Mouse (Mus musculus) spleen, adult 2 months (tissue): Measurements from ENCODE around the gene Prkcz. TPM values are rescaled to one million over a fixed set of nuclear protein-coding genes. Genes with fewer than 3 reads are reported as not detected.

ENCODE experiments used
- DNase-seq, 2 experiments: peaks; one replicate each; pipeline versions ENCODE4 v3.0.0 to v3.0.0-alpha.2; 2012 to 2021; ENCODE audit warnings: low spot score in 2 of 2, low read depth in 1 of 2
- H3K27ac ChIP-seq: fragments of 200-500 bp; 2 replicates; pipeline ENCODE4 v1.5.1; 2012; ENCODE audit warnings: low read length, inconsistent platforms; ENCODE audit not compliant: insufficient read depth
- H3K27me3 ChIP-seq: fragments of 200-500 bp; 2 replicates; pipeline ENCODE4 v1.6.1; 2012; ENCODE audit warnings: mild to moderate bottlenecking, moderate library complexity, low read length, inconsistent platforms; ENCODE audit not compliant: control insufficient read depth, insufficient read depth
- H3K36me3 ChIP-seq: fragments of 200-500 bp; 2 replicates; pipeline ENCODE4 v1.6.1; 2012; ENCODE audit warnings: mild to moderate bottlenecking, low read length, inconsistent platforms; ENCODE audit not compliant: control insufficient read depth, insufficient read depth
- H3K4me1 ChIP-seq: fragments of 200-500 bp; 2 replicates; pipeline ENCODE4 v1.6.1; 2011; ENCODE audit warnings: inconsistent platforms; ENCODE audit not compliant: control insufficient read depth, insufficient read depth, insufficient read length
- H3K4me3 ChIP-seq: fragments of 200-500 bp; 2 replicates; pipeline ENCODE4 v1.5.1; 2011; ENCODE audit warnings: mild to moderate bottlenecking, inconsistent platforms; ENCODE audit not compliant: insufficient read depth, insufficient read length; ENCODE audit errors: extremely low read depth
- CTCF ChIP-seq: fragments of 200-500 bp; IDR thresholded peaks from 2 replicates; pipeline ENCODE4 v1.5.1; 2011; ENCODE audit warnings: mild to moderate bottlenecking, inconsistent platforms; ENCODE audit not compliant: insufficient read depth, insufficient read length, insufficient replicate concordance; ENCODE audit errors: extremely low read depth
- POLR2A ChIP-seq: fragments of 200-500 bp; IDR thresholded peaks from 2 replicates; pipeline ENCODE4 v1.6.1; 2011; ENCODE audit warnings: low read depth, low read length, inconsistent platforms
- WGBS: fragments of 180-500 bp; shearing (Covaris S2); methylation state at CpG from one replicate; pipeline ENCODE4 v1.1.7; 2018; 5-methylcytosine and 5-hydroxymethylcytosine counted together
- polyA plus RNA-seq: library from polyadenylated mRNA; depleted of rRNA; stranded (reverse); fragments of >200 nt; gene quantifications from 2 replicates; pipeline ENCODE4 v1.2.3, GENCODE M21; 2012

Prkcz gene
- polyA plus RNA-seq, 1 experiment = 2.9 TPM

GRCm38 (mm10) chr4:155284521-155285379, 76.4 kb downstream of the Prkcz start:
- no peak overlapping the region for H3K27ac ChIP-seq
- no peak overlapping the region for H3K4me3 ChIP-seq
- no peak for TF ChIP-seq POLR2A
- TF ChIP-seq CTCF = no peak
- 67% methylated on average over 15 of the region's 15 CpGs for WGBS
- no peaks in the 10 kb centered on the region for H3K27me3 ChIP-seq
- no peaks in the 10 kb centered on the region for H3K4me1 ChIP-seq
- no peak for DNase-seq
- H3K36me3 ChIP-seq = no peaks in the 10 kb centered on the region

GRCm38 (mm10) chr4:155283585-155283984, 77.6 kb downstream of the Prkcz start:
- WGBS = 52% methylated on average over 9 of the region's 9 CpGs
- Histone ChIP-seq H3K36me3 (no peaks in the 10 kb centered on the region), H3K4me1 (no peaks in the 10 kb centered on the region), H3K27ac (no peak overlapping the region), H3K27me3 (no peaks in the 10 kb centered on the region), H3K4me3 (no peak overlapping the region)
- no peak for TF ChIP-seq CTCF
- no peak for TF ChIP-seq POLR2A
- no peak for DNase-seq

GRCm38 (mm10) chr4:155283001-155283503, 78.1 kb downstream of the Prkcz start:
- Histone ChIP-seq H3K36me3 (no peaks in the 10 kb centered on the region), H3K27me3 (no peaks in the 10 kb centered on the region), H3K4me3 (no peak overlapping the region), H3K4me1 (no peaks in the 10 kb centered on the region), H3K27ac (no peak overlapping the region)
- 35% methylated on average over 11 of the region's 11 CpGs for WGBS
- no peak for TF ChIP-seq CTCF
- TF ChIP-seq POLR2A = no peak
- no peak for DNase-seq

GRCm38 (mm10) chr4:155282231-155282630, 78.9 kb downstream of the Prkcz start:
- TF ChIP-seq POLR2A = no peak
- no peak for TF ChIP-seq CTCF
- 91% methylated on average over 6 of the region's 6 CpGs for WGBS
- Histone ChIP-seq H3K36me3 (no peaks in the 10 kb centered on the region), H3K27ac (no peak overlapping the region), H3K27me3 (no peaks in the 10 kb centered on the region), H3K4me1 (no peaks in the 10 kb centered on the region), H3K4me3 (no peak overlapping the region)
- DNase-seq = no peak

- Histone ChIP-seq H3K4me1 (no peaks in the 10 kb centered on the region), H3K27ac (no peak overlapping the region), H3K4me3 (no peak overlapping the region), H3K27me3 (no peaks in the 10 kb centered on the region), H3K36me3 (no peaks in the 10 kb centered on the region)
- WGBS = 78% methylated on average over 8 of the region's 8 CpGs
- DNase-seq = no peak
- TF ChIP-seq POLR2A (no peak), CTCF (no peak)
Observed at GRCm38 (mm10) chr4:155281652-155282051, 79.5 kb downstream of the Prkcz start.

GRCm38 (mm10) chr4:155281227-155281626, 79.9 kb downstream of the Prkcz start:
- no peaks in the 10 kb centered on the region for H3K4me1 ChIP-seq

GRCm38 (mm10) chr4:155280768-155281121, 80.4 kb downstream of the Prkcz start:
- DNase-seq = no peak
- WGBS = 70% methylated on average over 1 of the region's 1 CpGs
- no peak overlapping the region for H3K4me3 ChIP-seq
- H3K27me3 ChIP-seq = no peaks in the 10 kb centered on the region
- no peak overlapping the region for H3K27ac ChIP-seq
- H3K36me3 ChIP-seq = no peaks in the 10 kb centered on the region
- H3K4me1 ChIP-seq = no peaks in the 10 kb centered on the region
- TF ChIP-seq CTCF (no peak), POLR2A (no peak)

More at GRCm38 (mm10) chr4:155281227-155281626, 79.9 kb downstream of the Prkcz start:
- Histone ChIP-seq H3K27ac (no peak overlapping the region), H3K27me3 (no peaks in the 10 kb centered on the region), H3K4me3 (no peak overlapping the region), H3K36me3 (no peaks in the 10 kb centered on the region)
- DNase-seq = no peak
- TF ChIP-seq POLR2A (no peak), CTCF (no peak)
- 80% methylated on average over 2 of the region's 2 CpGs for WGBS
